Comparison of ENCODE assay signal across 17 mouse cellular contexts in the genomic region with DNA sequence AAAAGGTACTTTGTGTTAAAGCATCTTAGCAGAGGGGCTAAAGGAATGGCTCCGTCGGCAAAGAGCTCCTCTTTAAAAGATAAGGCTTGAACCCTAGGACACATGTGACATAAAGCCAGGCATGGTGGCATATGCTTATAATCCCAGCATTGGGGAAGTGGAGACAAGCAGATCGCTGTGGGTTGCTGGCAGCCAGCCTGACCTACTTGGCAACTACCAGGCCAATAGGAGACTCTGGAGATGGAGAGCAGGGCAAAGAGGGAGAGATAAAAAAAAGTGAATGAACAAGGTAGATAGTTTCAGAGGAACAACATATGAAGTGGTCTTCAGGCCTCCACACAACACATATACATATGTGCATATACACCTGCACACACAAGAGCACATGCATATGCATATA.
DNase-seq lines count a peak whose midpoint lies in the region; ATAC-seq lines count a peak whose summit lies in the region.
"Had no signal": no experiment of that assay in that cellular context is flagged by ENCODE, and none has a peak within 500 bp of the region (broad histone marks: within the 10 kb centered on the region; RNA-seq: fewer than 3 reads in every experiment).

No protein-coding gene starts in this region.

- DNase-seq in cerebellum, adult 11-12 months, result peak; percentile 63
- DNase-seq in cerebellum, postnatal 4 days (ENCODE audit: low spot score in 2 of 2), result no peak
- peak; percentile 49 for DNase-seq in kidney, adult 18-20 months
- DNase-seq in kidney, postnatal 4 days, result no peak
- DNase-seq in brain, adult 2 months (ENCODE audit: low read depth, low spot score), result peak; percentile 60
- peak; percentile 67 for DNase-seq in cerebellum, adult 9-10 months
- no peak for DNase-seq in embryo, embryonic 9.5 days (ENCODE audit: extremely low spot score)
- DNase-seq: B cell, adult 2 months; forebrain, postnatal 0 days; heart, adult 18-20 months; layer of hippocampus, postnatal 36 days; lung, embryonic 14.5 days; midbrain, embryonic 14.5 days; thymus, postnatal 25 days had no signal

- no peak overlapping the region for H3K27ac ChIP-seq in forebrain, embryonic 15.5 days (replicated peaks)
- H3K27ac ChIP-seq: embryonic facial prominence, embryonic 13.5 days had no signal

- 76% methylated on average over 3 of the region's 3 CpGs for WGBS in forebrain, embryonic 15.5 days

- no peaks in the 10 kb centered on the region for H3K36me3 ChIP-seq in forebrain, embryonic 15.5 days
- H3K36me3 ChIP-seq: embryonic facial prominence, embryonic 13.5 days had no signal

- peaks cover 36% of the 10 kb centered on the region for H3K4me1 ChIP-seq in forebrain, embryonic 15.5 days

- no peak overlapping the region for H3K4me3 ChIP-seq in forebrain, embryonic 15.5 days
- H3K4me3 ChIP-seq: embryonic facial prominence, embryonic 13.5 days had no signal

- no peaks in the 10 kb centered on the region for H3K9me3 ChIP-seq in forebrain, embryonic 15.5 days
- H3K9me3 ChIP-seq: embryonic facial prominence, embryonic 13.5 days had no signal

- no peak overlapping the region for H3K9ac ChIP-seq in forebrain, embryonic 15.5 days (replicated peaks)
- H3K9ac ChIP-seq: embryonic facial prominence, embryonic 13.5 days; forebrain, postnatal 0 days; lung, embryonic 14.5 days had no signal

- H3K27me3 ChIP-seq in forebrain, embryonic 15.5 days, result no peaks in the 10 kb centered on the region
- H3K27me3 ChIP-seq: embryonic facial prominence, embryonic 13.5 days had no signal

- ATAC-seq in forebrain, embryonic 15.5 days (replicated peaks), result no peak
- ATAC-seq: forebrain, postnatal 0 days had no signal

- no peak overlapping the region for H3K4me2 ChIP-seq in forebrain, embryonic 15.5 days (replicated peaks)
- H3K4me2 ChIP-seq: embryonic facial prominence, embryonic 13.5 days; liver, embryonic 11.5 days; lung, embryonic 14.5 days had no signal

Comparison
In these comparisons a context has a peak if more than half of its experiments do, and no peak if none do; other contexts are left out.
1. DNase-seq: peak in cerebellum, adult 11-12 months (single experiment), kidney, adult 18-20 months (single experiment), brain, adult 2 months (single experiment) and cerebellum, adult 9-10 months (single experiment); none in cerebellum, postnatal 4 days (0 of 2), kidney, postnatal 4 days (0 of 2) and embryo, embryonic 9.5 days (single experiment).